Mouse (Mus musculus): ENCODE results near the gene Mipol1.
A peak's percentile ranks its signal among the peaks of the same experiment; 100 is the strongest.
"Not testable (repeated sequence)": the region's sequence is repeated elsewhere in the genome, so short reads cannot be mapped to it uniquely, and the experiment has no call there.

Gene Mipol1

DNA sequence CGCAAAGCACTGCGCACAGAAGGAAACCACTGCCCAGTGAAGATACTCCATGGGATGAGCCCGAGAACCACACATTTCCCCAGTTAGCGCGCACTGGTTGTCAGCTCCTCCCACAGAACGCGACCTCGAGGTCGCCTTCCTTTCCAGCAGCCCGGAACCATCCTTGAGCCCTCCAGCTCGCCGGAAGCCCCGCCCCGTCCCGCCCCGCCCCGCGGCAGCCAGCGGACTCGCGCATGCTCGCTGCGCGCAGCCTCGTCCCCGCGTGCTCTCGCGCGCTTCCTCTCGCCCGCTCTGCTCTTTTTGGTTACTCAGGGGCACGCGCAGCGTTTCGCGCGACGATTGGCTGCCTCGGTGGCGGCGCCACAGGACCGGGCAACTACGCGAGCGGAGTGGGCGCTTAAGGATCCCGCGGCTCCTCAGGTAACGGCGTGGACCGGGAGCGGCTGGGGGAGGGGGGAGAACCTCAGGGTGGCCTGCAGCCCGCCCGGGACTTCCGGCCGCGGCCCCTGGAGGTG, at the start of gene Mipol1, which contains the start of gene Prps1l3:
TSS of gene Mipol1 (plus strand) at position 236 of the 515 bp plus-strand sequence.
TSS of gene Prps1l3 (plus strand) at position 221 of the 515 bp plus-strand sequence.
- peak; percentile 98 for DNase-seq (ENCODE audit: low read depth, low spot score)

DNA sequence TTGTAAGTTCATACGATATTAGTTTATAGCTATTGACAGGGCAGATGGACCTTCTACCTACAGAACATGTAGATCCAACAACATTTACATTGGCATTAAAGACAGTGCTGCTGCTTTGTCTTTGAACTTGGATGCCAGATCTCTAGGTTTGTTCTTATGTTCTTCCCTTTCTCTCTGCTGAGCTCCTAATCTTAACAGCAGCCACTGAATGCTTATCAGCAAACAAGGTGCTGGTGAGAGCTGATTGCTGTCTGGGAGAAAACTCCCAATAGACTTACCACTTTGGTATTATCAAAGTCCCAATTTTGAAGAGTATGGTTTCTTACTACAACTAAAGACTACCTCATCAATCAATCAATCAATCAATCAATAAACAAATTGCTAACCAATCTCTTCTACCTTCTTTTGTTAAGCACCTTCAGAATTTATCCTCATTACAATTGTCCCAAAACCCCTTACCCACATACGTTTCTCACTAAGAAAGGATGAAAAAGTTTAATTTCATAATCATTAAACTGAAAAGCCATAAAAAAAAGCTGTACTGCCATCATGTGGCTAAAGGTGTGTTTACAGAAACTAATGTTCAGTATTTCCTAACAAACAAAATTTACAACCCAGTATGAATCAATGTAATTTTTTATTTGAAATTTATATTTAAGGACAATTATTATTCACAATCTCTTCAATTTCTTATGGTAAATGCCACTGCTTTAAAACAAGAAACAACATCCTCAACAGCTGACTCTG, 45.7 kb upstream of the Mipol1 start:
- DNase-seq (ENCODE audit: low read depth, low spot score) = no peak

DNA sequence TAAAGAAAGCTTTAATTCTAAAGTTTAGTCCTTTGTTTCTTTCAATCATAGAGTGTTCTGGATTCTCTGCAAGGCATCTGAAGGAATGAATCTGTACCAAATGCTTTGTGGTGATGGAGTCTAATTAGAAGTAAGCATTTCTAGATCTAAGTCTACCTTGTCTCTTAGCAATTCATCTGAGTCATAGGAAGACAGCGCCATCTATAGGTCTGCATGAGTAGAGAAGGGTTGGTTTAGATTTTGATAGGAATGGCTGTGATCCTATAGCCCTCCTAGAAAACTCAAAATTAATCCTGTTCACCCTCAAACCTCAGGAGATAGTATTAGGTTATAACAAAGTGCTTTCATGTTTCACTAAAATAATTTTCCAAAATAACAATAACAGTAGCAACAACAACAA, 44.8 kb upstream of the Mipol1 start:
- peak; percentile 23 for DNase-seq (ENCODE audit: low read depth, low spot score)

DNA sequence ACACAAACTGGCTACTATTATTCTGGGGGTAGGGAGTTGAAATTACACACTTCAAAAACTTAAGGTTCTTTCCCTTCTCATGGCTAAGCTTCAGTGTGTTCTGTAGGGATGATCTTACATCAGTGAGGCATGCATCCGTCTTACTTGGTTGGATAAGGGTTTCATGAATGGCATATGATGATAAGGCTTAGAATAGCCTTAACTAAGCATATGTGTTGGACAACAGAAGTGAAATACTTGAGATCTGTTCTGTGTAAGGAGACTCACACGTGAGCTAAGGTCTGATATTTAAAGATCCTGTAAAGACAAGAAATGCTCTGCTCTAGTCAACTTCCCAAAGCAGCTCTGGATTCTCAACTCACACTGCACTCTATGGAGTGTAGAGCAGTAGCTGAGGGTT, 44.1 kb upstream of the Mipol1 start:
- no peak for DNase-seq (ENCODE audit: low read depth, low spot score)

DNA sequence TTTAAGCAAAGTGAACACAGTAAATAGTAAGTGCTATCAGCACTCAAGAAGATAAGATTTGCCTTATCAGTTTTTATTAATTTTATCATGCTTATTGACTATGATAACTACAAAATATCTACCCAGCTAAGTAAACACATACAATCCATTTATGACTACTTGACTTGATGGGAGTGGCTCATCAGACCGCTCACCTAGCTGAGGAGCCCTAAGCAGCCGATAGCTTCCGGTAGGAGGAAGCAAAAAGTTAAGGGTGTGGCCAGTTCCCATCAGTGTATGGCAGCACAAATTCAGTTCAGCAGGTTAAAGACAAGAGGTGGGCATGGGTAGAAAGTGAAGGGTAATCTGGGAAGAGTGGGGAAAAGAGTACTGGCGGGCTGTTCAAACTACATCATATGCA, 43.2 kb upstream of the Mipol1 start:
- DNase-seq (ENCODE audit: low read depth, low spot score) = no peak

DNA sequence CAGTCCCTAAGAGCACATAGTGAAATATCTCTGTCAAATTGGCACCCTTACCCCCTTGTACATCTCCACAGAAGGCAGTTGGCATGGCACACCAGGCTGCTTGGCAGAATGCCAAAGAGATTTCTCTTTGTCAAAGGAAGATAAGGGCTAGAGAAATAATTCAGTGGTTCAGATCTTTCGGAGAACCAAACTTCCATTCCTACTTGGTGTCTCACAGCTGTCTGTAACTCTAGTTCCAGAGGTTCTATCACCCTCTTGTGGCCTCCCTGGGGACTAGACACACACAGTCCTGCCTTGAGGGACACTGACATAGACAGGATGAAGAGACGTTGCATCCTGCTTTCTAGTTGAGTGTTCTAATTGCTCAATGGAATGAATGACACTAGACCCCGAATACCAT, 35.6 kb upstream of the Mipol1 start:
- DNase-seq (ENCODE audit: low read depth, low spot score) = peak; percentile 10

DNA sequence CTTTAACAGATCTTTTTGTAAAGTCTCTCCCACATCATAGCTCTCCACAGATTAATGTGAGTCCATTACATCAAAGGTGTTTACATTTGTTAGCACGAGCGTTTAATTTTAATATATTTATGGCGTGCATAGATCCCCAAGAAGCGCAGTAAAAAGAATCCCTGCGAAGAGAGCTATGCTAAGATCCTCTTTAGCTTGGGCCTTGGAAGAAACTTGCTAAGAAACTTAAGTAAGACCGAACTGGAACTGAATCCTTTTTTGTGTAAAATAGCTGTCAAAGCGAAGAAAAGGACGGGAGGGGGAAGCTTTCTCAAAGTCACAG, 34.0 kb upstream of the Mipol1 start:
- DNase-seq (ENCODE audit: low read depth, low spot score) = no peak

DNA sequence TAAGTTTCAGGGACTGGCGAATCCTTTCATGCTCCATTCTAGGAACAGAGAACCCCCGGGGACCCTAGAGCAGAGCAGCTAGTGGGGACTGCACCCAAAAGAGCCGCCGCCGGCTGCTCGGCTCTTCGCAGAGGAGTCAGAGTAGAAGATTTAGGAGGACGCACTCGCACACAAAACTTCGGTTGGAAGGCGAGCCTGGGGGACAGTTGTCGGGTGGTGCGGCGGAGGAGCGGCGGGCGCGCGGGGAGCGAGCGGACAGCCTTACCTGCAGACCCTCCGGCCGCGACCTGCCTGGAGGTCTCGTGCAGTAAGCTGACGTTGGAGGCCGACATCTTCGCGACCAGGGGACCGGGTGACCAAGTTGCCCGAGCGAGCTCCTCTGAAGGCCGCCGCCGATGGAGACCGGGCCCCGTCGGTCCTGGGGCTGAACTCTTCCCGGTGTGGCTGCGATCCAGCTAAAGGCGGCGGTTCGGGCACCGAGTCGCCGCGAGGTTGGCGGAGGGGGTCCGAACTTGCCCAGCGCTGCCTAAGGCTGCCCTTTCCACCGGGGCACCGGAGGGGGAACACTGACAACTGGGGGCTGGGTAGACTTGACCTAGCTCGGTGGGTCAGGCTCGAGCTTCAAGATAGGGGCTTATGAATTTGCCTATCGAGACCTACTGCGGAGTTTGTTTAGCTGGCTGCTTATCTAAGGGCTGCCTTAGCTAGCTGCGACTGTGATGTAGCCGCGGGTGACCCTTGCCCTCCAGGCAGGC, 33.4 kb upstream of the Mipol1 start:
- DNase-seq (ENCODE audit: low read depth, low spot score) = peak; percentile 12

DNA sequence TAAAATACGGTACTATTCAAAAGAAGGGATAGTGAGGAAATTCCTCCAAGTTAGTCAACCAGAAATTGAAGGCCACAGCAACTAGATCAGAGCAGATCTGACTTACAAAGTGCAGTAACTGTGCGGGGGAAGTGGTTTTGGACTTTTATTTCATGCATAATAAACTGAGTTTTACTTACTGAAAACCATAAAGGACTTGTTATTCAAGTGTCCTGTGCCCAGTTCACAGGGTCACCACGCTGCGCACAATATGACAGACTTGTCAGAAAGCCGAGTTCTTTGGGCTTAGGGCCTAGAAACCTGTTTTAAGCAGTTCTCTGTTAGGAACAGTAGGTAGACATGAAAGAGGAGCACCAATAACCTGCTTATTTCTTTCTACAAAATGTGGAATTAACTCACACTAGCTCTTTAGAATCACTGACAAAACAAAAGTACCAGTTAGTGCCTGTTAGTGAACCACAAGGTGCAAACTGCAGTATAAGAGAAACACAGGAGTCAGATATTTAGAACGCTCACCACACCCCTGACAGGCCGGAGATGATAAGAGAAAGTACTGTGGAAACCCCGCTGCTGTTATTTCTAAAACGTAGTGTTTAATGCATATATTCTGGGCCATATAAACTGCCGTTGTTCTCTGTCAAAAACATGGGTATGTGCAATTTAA, 32.7 kb upstream of the Mipol1 start, which contains the start of gene Slc25a21:
TSS of gene Slc25a21 (minus strand) at position 110 of the 664 bp plus-strand sequence.
- DNase-seq (ENCODE audit: low read depth, low spot score) = no peak

DNA sequence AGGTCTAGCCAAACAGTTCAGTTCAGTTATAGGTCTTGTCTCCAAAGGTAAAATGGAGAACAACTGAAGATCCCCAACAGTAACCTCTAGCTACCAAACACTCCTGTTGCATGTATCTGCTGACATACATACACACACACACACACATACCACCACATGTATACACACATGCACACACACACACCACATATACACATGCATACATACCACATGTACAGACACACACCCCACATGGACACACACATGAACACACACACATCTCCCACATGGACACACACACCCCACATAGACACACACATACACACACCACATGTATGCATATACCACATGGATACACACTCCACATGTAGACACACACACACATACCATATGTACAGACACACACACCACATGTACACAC, 32.0 kb upstream of the Mipol1 start:
- DNase-seq (ENCODE audit: low read depth, low spot score) = no peak

DNA sequence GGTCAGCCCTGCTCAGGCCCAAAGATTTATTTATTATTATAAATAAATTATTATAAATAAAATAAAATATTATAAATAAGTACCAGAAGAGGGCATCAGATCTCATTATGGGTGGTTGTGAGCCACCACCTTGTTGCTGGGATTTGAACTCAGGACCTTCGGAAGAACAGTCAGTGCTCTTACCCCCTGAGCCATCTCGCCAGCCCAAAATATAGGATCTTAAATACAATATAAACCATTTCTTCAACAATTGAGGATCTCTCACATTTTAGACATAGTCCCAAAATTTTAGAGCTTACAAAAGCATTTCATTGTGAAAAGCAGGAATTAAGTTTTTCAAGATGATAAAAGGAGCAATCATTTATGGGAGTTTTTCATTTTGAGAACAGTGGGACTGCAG, 30.8 kb upstream of the Mipol1 start:
- no peak for DNase-seq (ENCODE audit: low read depth, low spot score)

DNA sequence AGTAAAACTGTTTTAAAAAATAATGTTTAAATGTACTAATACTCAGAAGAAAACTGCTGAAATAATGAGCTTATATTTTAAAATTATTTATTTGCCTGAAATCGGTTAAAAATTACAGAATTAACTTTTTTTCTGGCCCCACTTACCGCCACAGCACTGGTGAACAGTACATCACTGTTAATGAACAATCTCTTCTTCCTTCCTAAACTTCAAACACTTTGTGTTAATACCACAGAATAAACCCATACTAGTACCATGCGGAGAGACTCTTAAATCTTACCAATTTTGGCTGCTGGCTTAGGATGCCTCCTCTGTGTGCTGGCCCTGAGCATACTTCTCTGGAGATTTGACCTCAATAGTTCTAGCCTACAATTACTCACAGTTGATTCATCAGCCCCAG, 28.3 kb upstream of the Mipol1 start:
- DNase-seq (ENCODE audit: low read depth, low spot score) = no peak

DNA sequence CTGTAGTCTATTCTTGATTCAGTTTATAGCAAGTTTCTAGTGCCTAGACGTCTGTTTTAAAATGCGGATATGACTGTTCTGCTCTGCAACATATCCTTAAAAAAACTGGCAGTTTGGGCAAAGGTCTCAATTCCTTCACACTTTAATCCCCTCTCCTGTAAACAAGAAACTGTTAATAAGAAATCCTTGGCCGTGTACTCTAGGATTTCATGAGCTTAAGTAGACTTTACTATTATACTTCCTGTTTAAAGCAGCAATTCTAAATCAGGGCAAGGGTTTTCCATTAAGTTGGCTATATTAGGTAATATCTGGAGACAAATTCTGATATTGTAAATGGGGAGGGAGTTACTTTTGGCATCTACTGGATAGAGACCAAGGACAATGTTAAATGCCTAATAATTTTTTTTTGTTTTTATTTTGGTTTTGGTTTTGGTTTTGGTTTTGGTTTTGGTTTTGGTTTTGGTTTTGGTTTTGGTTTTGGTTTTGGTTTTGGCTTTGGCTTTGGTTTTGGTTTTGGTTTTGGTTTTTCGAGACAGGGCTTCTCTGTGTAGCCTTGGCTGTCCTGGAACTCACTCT, 25.9 kb upstream of the Mipol1 start:
- no peak for DNase-seq (ENCODE audit: low read depth, low spot score)

DNA sequence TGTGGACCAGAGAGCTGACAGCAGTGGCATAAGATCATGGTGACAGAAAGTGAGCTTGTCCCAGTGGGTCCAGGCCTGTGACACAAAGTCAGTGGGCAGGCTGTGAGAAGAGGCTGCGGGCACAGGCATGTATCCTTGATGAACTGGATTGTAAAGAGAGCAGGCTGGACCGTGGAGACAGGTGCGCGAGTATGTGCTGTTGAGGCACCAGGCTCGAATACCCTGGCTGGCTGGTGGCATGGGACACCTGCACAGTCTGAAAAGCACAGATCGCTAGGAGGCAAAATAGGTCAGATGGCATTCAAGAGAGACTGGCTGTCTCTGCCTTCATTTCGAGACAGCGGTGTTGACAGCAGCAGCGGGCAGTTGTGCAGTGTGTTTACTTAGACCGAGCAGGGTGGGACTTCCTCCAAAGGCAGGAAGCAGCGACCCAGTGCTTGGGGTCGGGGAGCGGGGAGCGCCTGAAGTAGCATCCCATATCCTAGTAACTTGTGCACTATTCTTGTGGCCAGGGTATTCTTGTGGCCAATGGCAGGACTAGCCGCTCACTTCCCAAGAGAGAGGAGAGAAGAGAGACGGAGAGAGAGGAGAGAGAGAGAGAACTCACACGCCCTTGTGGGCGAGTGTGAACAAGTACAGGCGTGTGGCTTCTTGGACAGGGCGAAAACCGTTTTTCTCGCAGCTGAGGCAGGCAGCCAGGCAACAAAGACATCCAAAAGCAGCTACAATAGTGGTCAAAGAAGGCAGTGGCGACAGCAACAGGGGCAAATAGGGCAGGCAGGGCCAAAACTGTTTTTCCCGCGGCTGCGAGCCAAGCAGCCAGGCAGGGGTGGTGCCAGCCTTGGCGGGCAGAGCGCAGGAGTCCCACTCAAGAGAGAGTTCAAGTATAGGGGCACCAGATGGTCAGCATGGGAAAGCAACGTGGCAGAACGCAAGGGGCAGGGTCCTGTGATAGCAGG, 18.6 kb upstream of the Mipol1 start:
- peak; percentile 43 for DNase-seq (ENCODE audit: low read depth, low spot score)

DNA sequence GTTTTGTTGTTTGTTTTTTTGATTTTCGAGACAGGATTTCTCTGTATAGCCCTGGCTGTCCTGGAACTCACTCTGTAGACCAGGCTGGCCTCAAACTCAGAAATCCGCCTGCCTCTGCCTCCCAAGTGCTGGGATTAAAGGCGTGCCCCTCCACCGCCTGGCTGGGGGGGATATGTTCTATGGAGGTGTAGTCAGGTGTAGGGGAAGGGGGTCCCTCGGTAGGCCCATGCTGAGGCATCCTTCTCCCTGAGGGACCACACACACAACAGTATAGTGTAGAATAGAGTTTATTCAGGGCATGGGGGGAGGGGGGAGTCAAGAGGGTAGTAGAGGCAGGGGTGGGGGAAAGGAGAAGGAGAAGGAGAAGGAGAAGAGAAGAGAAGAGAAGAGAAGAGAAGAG, 17.8 kb upstream of the Mipol1 start:
- not testable (repeated sequence) for DNase-seq (ENCODE audit: low read depth, low spot score)

DNA sequence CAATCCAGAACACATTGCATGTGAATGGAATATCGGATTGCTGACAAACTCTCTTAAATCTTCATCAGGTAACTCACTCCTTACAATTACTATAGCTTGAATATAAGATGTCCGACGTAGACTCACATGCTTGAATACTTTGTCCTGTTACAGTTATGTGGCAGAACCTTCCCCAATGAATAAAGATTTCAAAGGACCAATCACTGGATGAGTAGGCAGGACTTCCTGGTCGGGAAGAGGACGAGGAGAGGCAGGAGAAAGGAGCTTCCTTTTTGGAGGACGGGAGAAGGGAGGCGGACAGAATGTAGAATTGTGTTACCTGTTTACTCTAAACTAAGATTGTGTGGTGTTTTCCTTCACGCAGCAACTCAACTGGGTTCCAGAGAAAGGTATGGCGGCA, 3.8 kb upstream of the Mipol1 start:
- DNase-seq (ENCODE audit: low read depth, low spot score) = no peak

DNA sequence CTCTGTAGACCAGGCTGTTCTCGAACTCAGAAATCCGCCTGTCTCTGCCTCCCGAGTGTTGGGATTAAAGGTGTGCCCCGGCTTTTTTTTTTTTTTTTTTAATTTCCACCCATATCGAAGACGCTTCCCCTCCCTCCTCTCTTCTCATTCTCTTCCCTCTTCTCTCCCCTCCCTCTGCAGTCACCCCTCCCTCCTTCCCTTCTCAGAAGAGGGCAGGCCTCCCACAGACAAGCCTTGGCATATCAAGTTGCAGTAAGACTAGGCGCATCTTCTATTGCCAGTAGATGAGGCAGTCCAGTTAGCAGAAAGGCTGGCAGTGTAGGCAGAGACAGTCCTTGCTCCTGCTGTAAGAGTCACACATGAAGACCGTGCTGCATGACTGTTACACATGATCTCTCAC, 2.5 kb upstream of the Mipol1 start:
- no peak for DNase-seq (ENCODE audit: low read depth, low spot score)

DNA sequence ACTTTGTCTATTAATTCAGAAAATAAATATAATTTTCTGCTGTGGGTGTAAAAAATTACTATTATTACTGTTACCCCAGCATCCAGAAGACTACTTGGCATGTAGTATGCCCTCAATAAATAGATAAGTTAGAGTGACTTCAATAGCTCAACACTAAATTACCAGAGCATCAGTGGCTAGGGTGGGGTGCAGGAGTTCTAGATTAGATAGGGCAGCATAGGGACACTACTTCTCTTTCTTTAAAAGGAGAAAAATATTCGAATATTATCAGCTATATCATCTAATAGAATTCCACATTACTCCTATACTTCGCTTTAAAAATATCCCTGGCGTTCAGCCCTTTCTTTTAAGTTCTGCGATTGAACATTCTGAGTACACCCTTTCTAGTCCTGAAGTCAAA, 524 bp upstream of the Mipol1 start:
- DNase-seq (ENCODE audit: low read depth, low spot score) = no peak

DNA sequence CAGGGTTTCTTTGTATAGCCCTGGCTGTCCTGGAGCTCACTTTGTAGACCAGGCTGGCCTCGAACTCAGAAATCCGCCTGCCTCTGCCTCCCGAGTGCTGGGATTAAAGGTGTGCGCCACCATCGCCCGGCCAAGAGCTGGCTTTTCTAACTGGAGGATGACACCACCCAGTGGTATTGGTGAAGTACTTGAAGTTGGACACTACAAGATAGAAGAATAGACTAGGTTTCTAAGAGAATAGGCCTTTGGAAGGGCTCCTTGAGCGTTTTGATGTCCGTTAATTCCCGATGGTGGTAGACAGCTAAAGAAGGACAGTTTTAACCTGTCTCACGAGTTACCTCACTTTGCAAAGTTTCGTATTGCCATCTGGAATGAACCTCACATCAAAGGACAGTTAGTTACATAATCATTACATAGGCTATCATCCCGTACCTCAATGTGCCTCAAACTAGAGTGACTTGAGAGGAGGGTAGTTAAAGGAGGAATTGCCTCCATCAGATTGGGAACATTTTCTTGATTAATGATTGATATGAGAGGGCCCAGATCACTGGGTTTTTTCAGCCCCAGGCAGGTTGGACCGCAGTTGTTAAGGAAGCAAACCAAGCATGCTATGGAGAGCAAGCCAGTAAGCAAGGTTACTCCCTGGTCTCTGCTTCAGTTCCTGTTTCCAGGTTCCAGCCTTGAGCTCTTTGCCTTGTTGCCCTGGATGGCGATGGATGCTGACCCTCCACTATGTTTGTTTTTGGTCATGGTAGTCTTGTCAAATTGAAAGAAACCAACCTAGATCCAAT, 1.1 kb downstream of the Mipol1 start:
- peak; percentile 70 for DNase-seq (ENCODE audit: low read depth, low spot score)

DNA sequence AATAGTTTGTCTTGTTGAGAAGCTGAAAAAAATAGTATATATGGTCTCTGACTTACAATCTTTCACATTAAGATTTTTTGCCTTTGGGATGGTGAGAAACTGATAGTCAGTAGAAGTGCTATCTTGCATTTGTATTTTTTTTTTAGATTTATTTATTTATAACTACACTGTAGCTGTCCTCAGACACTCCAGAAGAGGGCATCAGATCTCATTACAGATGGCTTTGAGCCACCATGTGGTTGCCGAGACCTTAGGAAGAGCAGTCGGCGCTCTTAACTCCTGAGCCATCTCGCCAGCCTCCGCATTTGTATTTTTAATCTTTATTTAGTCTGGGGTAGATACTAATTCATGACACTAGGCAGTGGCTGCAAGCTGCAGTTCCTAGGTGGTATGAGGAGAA, 3.2 kb downstream of the Mipol1 start:
- DNase-seq (ENCODE audit: low read depth, low spot score) = no peak
